Mouse (Mus musculus): ENCODE data around the gene Ptchd1.

The Ptchd1 gene

GRCm38 (mm10) chrX:155623701-155624281, at the start of gene Ptchd1:
TSS of gene Ptchd1 (minus strand) at chrX:155623814.
- DNase-seq, result no peak

- DNase-seq, result no peak
Measured at GRCm38 (mm10) chrX:155657971-155658370, 34.4 kb upstream of the Ptchd1 start.

- DNase-seq, result no peak
Measured at GRCm38 (mm10) chrX:155645975-155646374, 22.4 kb upstream of the Ptchd1 start.

- DNase-seq, result no peak
Measured at GRCm38 (mm10) chrX:155643975-155644374, 20.4 kb upstream of the Ptchd1 start.

- DNase-seq, result no peak
Measured at GRCm38 (mm10) chrX:155625671-155626196, 2.1 kb upstream of the Ptchd1 start.

GRCm38 (mm10) chrX:155624895-155625294, 1.3 kb upstream of the Ptchd1 start:
- DNase-seq, result no peak

GRCm38 (mm10) chrX:155624341-155624841, 777 bp upstream of the Ptchd1 start, which contains the start of gene Gm15155:
TSS of gene Gm15155 (plus strand) at chrX:155624741.
- DNase-seq, result no peak

GRCm38 (mm10) chrX:155622961-155623599, 534 bp downstream of the Ptchd1 start:
- no peak for DNase-seq

GRCm38 (mm10) chrX:155622527-155622926, 1.1 kb downstream of the Ptchd1 start:
- DNase-seq, result no peak

GRCm38 (mm10) chrX:155601196-155601595, 22.4 kb downstream of the Ptchd1 start:
- DNase-seq, result no peak

- DNase-seq, result no peak
Measured at GRCm38 (mm10) chrX:155596390-155596789, 27.2 kb downstream of the Ptchd1 start.

- DNase-seq, result no peak
Measured at GRCm38 (mm10) chrX:155594685-155595084, 28.9 kb downstream of the Ptchd1 start.

- no peak for DNase-seq
Measured at GRCm38 (mm10) chrX:155592467-155592866, 31.1 kb downstream of the Ptchd1 start.

GRCm38 (mm10) chrX:155591490-155591889, 32.1 kb downstream of the Ptchd1 start:
- no peak for DNase-seq

- DNase-seq, result no peak
Measured at GRCm38 (mm10) chrX:155584586-155584985, 39.0 kb downstream of the Ptchd1 start.

- no peak for DNase-seq
Measured at GRCm38 (mm10) chrX:155579791-155580190, 43.8 kb downstream of the Ptchd1 start.

GRCm38 (mm10) chrX:155572396-155572795, 51.2 kb downstream of the Ptchd1 start:
- DNase-seq, result no peak

GRCm38 (mm10) chrX:155543780-155544179, 79.8 kb downstream of the Ptchd1 start:
- no peak for DNase-seq

Measured in kidney, adult 8-10 months (tissue).